Mouse (Mus musculus): ENCODE results near the gene Map2k6.

Gene Map2k6

DNA sequence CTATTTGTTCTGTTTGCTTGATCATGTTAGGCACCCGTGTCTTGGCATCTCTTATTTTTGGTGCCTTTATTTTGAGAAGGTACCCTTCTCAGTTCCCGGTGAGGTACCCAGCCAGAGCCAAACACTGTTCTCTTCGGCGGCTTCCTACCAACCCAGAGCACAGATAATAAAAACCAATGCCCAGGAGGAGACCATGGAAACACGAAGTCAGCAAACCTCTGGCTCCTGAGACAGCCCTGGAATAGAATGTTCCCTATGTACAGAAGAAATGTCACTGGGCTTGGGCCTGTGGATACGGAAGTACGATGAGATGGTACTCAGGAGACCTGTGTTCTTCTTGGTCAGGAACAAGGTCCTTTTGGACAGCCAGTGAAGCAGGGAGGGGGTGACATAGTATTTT, 89.4 kb downstream of the Map2k6 start:
- no peak for DNase-seq

GRCm38 (mm10) chr11:110495323-110496060, 96.6 kb downstream of the Map2k6 start:
- DNase-seq = no peak

DNA sequence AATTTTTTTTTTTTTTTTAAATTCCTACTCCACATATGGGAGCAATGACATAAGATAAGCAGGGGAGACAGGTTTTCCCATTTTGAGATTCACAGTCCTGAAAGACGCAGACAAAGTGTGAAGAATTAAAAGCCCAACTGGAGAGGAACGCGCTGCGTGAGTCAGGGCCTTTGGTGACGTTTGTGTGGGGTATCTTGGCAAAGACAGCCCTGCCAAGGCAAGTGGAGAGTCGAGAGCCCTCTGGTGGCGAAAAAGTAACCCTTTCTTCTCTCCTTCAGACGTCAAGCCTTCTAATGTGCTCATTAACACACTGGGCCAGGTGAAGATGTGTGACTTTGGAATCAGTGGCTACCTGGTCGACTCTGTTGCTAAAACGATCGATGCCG, 97.1 kb downstream of the Map2k6 start:
- DNase-seq = peak; percentile 59

- no peak for DNase-seq
Measured at GRCm38 (mm10) chr11:110497743-110498142, 98.8 kb downstream of the Map2k6 start.

- peak; percentile 38 for DNase-seq
Measured at GRCm38 (mm10) chr11:110498651-110499213, 99.8 kb downstream of the Map2k6 start.

GRCm38 (mm10) chr11:110502937-110503670, 104.2 kb downstream of the Map2k6 start:
- DNase-seq = no peak

DNA sequence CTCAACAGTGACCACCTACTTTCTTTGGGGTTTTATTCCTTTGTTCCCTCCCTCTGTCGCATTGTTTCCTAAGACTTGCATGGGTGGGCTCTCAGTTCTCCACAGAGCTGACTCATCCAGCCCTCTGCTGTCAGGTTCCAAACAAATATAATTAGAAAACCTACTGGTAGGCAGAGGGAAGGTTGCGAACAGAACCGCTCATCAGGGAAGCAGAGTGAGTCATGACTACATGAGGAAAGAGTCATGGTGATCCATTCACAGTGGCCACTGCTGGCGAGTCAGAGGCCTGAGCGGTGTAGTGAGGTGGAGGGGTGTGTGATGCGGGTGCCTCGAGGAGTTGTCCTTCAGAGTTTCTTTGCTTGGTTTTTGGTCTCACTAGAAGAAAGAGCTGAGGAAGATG, 112.5 kb downstream of the Map2k6 start:
- DNase-seq = no peak

DNA sequence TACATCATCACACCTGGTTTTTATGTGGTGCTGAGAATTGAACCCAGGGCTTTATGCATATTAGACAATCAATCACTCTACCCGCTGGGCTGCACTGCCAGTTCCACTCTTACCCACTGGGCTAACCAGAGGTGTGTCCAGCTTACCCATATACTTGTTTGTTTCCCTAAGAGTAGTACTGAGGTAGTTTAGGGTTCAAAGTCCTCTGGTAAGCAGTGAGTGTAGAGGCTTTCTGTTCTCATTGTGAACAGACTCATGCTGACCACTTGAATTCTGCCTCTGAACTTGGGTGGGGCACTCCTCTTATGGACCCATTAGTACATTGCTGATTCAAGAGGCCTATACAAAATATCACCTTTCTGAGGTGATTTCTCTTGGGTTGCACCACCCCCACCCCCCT, 119.7 kb downstream of the Map2k6 start:
- DNase-seq = no peak

GRCm38 (mm10) chr11:110522906-110523305, 124.0 kb downstream of the Map2k6 start:
- DNase-seq = no peak

GRCm38 (mm10) chr11:110526156-110526555, 127.2 kb downstream of the Map2k6 start:
- DNase-seq = no peak

DNA sequence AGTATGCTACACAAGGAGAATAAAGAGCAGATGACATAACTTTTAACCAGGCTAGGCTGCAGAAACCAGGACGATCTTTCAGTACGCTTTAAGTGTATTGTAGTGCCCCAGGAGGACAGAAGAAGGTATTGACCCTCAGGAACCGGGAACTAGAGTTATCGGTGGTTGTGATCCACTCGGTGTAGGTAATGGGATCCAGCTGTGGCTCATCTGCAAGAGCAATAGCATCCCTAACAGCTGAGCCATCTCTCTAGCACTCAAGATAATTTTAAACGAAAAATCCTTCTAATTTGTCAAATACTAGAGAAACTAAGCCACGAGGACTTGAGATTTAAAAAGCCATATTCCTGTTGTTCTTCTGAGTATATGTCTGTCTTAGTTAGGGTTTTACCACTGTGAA, 132.2 kb downstream of the Map2k6 start:
- no peak for DNase-seq

DNA sequence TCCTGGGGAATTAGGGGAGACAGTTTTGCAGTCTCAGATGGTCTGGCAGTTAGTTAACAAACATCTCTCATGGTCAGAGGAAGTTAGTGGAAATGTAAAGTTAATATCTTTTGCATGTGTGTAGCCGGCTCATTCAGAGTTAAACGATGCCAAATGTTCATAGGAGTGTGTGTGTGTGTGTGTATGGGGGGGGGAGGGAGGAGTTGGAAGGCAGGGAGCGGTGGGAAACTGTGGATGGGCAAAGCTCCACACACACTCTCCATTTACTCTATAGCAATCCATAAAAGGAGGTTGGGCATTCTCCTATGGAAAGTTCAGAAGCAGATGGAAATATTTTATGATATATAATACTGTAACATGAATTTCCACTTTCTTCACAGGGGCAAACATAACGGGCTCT, 135.9 kb downstream of the Map2k6 start:
- DNase-seq = no peak

- DNase-seq = no peak
Measured at GRCm38 (mm10) chr11:110536533-110536932, 137.6 kb downstream of the Map2k6 start.

DNA sequence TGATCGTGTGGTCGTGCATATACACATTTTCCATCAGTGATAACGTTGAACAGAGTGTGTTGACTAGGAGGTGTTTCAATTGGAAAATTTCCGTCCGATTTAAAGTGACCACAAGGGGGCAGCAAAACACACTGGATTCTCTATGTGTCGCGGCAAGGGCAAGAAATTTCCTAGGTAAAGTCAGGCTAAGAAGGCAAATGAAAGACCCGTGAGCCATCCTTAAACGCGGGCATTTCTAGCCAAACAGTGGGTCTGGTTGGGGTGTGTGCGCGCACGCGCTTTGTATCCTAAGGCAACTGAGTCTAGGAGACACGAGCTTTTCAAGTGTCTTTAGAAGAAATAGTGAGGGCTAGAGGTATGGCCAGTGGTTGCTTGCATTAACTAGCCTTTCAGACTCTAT, 138.7 kb downstream of the Map2k6 start:
- DNase-seq = peak; percentile 78

- no peak for DNase-seq
Measured at GRCm38 (mm10) chr11:110538206-110538605, 139.3 kb downstream of the Map2k6 start.

DNA sequence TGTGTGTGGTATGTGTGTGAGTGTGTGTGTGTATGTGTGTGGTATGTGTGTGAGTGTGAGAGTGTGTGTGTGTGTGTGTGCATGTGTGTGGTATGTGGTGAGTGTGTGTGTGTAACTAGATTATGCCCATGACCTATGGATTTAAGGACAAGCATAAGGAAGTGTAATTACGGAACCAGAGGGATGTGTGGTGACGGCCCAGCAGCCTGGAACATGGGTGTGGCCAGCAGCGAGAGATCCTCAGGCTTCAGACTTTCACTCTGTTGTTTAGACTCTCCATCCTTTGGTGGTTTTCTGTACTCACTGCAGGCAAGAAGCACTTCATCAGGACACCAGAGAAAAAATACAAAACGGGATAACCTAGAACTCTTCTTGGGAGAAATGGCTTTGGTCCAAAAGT, 143.0 kb downstream of the Map2k6 start:
- no peak for DNase-seq

DNA sequence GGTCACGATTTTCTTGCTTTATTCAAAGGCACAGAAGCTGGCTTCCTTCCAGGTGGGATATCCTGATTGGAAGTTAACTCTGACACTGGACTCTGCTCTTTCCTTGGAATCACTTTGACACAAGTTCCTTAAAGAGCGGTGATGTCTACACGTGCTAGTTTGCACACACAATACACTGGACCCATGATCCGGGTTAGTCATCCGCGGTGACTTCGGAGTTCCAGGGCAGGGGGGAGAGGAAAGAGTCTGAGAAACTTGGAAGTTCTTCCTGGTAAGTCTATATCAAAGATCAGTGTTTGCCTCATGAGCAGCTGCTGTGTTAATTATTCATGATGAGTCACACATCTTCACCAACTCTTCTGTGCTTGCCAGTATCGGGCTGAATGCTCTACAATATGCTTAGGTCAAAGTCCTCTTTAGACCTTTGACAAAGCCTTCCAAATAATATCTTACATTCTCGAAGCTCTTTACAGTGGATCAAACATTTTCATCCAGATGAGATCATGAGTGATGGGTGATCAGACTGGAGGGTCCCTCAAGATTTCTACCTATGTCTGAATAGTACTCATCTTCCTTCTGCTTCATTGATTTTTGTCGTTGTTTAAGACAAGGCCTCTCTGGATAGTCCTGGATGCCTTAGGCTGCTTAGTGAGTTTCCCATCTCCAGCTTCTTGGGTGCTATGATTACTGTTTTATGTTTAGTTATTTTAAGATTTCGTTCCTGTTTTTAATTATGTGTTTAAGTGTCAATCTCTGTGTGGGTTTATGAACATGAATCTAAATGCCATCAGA, 145.7 kb downstream of the Map2k6 start:
- peak; percentile 21 for DNase-seq

- DNase-seq = no peak
Measured at GRCm38 (mm10) chr11:110545416-110545815, 146.5 kb downstream of the Map2k6 start.

GRCm38 (mm10) chr11:110551471-110551967, 152.6 kb downstream of the Map2k6 start:
- DNase-seq = peak; percentile 18

- DNase-seq = no peak
Measured at GRCm38 (mm10) chr11:110562320-110563081, 163.6 kb downstream of the Map2k6 start.

DNA sequence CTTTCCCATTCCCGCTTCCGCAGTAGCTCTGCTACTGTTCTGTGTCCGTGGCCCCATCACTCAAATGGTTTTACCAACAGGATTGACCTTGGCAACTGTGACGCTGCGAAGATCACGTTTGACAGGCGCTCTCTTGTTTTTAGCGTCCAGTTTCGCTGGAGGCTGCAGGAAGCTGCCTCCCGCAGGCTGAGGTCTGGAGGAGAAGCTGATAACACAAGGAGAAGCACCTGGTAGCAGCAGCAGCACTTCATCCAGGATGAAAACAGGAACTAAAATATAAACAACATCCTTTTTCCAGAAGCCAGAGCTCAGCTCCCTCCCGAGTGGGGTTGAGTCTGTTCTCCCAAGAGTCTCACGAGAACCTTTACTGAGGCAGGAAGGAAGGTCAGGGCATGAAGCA, 164.3 kb downstream of the Map2k6 start:
- DNase-seq = no peak

- DNase-seq = no peak
Measured at GRCm38 (mm10) chr11:110563801-110564200, 164.9 kb downstream of the Map2k6 start.

All from kidney, adult 18-20 months (tissue).